In genomic region chr1:134061915-134062314, GRCm38 (mm10) we compare ENCODE assay signal across 9 mouse cellular contexts. TPM values are rescaled to one million over a fixed set of nuclear protein-coding genes. Genes with fewer than 3 reads are reported as not detected.
DNase-seq lines count a peak whose midpoint lies in the region; ATAC-seq and TF ChIP-seq lines count a peak whose summit lies in the region.
"Had no signal": no experiment of that assay in that cellular context is flagged by ENCODE, and none has a peak within 500 bp of the region (broad histone marks: within the 10 kb centered on the region; RNA-seq: fewer than 3 reads in every experiment).

No protein-coding gene starts in this region.

- H3K27me3 ChIP-seq in spleen, adult 2 months (ENCODE audit: control insufficient read depth, insufficient read depth, low read length) = no peaks in the 10 kb centered on the region
- H3K27me3 ChIP-seq in liver, embryonic 12.5 days (replicated peaks) = peaks cover 54% of the 10 kb centered on the region
- no peaks in the 10 kb centered on the region for H3K27me3 ChIP-seq in stomach, postnatal 0 days (ENCODE audit: control insufficient read depth, insufficient read depth, low read length)

- peak overlapping the region; percentile 86 for H3K4me2 ChIP-seq in liver, embryonic 12.5 days
- 0 out of 2 replicates have a peak overlapping the region, but pooled peaks have one; percentile 65 for H3K4me2 ChIP-seq in stomach, postnatal 0 days (replicated peaks; ENCODE audit: low read depth)

- no peaks in the 10 kb centered on the region for H3K36me3 ChIP-seq in spleen, adult 2 months (ENCODE audit: control insufficient read depth, insufficient read depth, low read length)
- H3K36me3 ChIP-seq in liver, embryonic 12.5 days = no peaks in the 10 kb centered on the region
- no peaks in the 10 kb centered on the region for H3K36me3 ChIP-seq in stomach, postnatal 0 days (ENCODE audit: control insufficient read depth, insufficient read depth, low read length)

- peak overlapping the region; percentile 97 for H3K27ac ChIP-seq in gastrocnemius, adult 2 months
- H3K27ac ChIP-seq in spleen, adult 2 months (ENCODE audit: insufficient read depth, low read length) = peak overlapping the region; percentile 99
- H3K27ac ChIP-seq in liver, embryonic 12.5 days = no peak overlapping the region
- H3K27ac ChIP-seq in stomach, postnatal 0 days (replicated peaks) = peak overlapping the region; percentile 99

- no peak for ATAC-seq in liver, embryonic 12.5 days
- ATAC-seq in stomach, postnatal 0 days (ENCODE audit: low FRiP score, low TSS enrichment) = no peak

- no peak for DNase-seq in gastrocnemius, adult 2 months
- no peak for DNase-seq in gastrocnemius, postnatal 36 days
- DNase-seq in spleen, adult 2 months (ENCODE audit: low read depth in 1 of 2, low spot score in 2 of 2) = no peak
- DNase-seq in spleen, postnatal 4 days (ENCODE audit: low spot score in 2 of 2) = no peak
- no peak for DNase-seq in stomach, postnatal 0 days (ENCODE audit: low spot score)
- DNase-seq in layer of hippocampus, postnatal 25 days (ENCODE audit: extremely low spot score in 1 of 2, low spot score in 1 of 2) = no peak
- DNase-seq in cerebellum, adult 11-12 months = no peak

- no peak for TF ChIP-seq CTCF in gastrocnemius, adult 2 months (IDR thresholded peaks at IDR 0.05)
- TF ChIP-seq CTCF in spleen, adult 2 months (IDR thresholded peaks at IDR 0.05; ENCODE audit: extremely low read depth, insufficient read depth, insufficient read length, insufficient replicate concordance) = no peak
- no peak for TF ChIP-seq CTCF in stomach, postnatal 0 days (IDR thresholded peaks at IDR 0.05; ENCODE audit: low read depth)

- 70% methylated on average over 3 of the region's 3 CpGs for WGBS in spleen, adult 2 months
- WGBS in liver, embryonic 12.5 days (ENCODE audit: insufficient replicate concordance) = 70% methylated on average over 3 of the region's 3 CpGs
- WGBS in stomach, postnatal 0 days = 57% methylated on average over 3 of the region's 3 CpGs

- intact Hi-C loops in gastrocnemius, adult 2 months (cut with DNase I) = loop anchor here (2.0 to 5.0 kb wide), 2 partner anchors 17 to 270 kb away; partner anchors contain the start of genes Btg2 and Ppfia4
- intact Hi-C loops in gastrocnemius, postnatal 36 days (cut with DNase I) = no loop called here

- no peak for TF ChIP-seq EP300 in stomach, postnatal 0 days (optimal IDR thresholded peaks at IDR 0.05)

- TF ChIP-seq POLR2A in spleen, adult 2 months (IDR thresholded peaks at IDR 0.05; ENCODE audit: low read depth, low read length) = no peak

- H3K9ac ChIP-seq in liver, embryonic 12.5 days = peak overlapping the region; percentile 74
- no peak overlapping the region for H3K9ac ChIP-seq in stomach, postnatal 0 days (ENCODE audit: low read length)

- no peak overlapping the region for H3K4me3 ChIP-seq in gastrocnemius, adult 2 months
- H3K4me3 ChIP-seq in spleen, adult 2 months (ENCODE audit: extremely low read depth, insufficient read depth, insufficient read length) = no peak overlapping the region
- no peak overlapping the region for H3K4me3 ChIP-seq in liver, embryonic 12.5 days
- no peak overlapping the region for H3K4me3 ChIP-seq in stomach, postnatal 0 days (ENCODE audit: low read depth, low read length)

- H3K4me1 ChIP-seq in spleen, adult 2 months (ENCODE audit: control insufficient read depth, insufficient read depth, insufficient read length) = peaks cover 45% of the 10 kb centered on the region
- peaks cover 97% of the 10 kb centered on the region for H3K4me1 ChIP-seq in liver, embryonic 12.5 days
- peaks cover 36% of the 10 kb centered on the region for H3K4me1 ChIP-seq in stomach, postnatal 0 days (replicated peaks; ENCODE audit: control insufficient read depth, insufficient read depth)

- H3K9me3 ChIP-seq in liver, embryonic 12.5 days (replicated peaks) = no peaks in the 10 kb centered on the region
- H3K9me3 ChIP-seq in stomach, postnatal 0 days (ENCODE audit: control insufficient read depth, low read length) = no peaks in the 10 kb centered on the region

RNA-seq across cellular contexts. Expression of gene Btg2, which starts 17.0 kb away (rescaled TPM):
- 10 to 100 TPM; 14.1 to 46.8 TPM for total RNA-seq in gastrocnemius, adult 2 months (2021)
- total RNA-seq in gastrocnemius, postnatal 36 days (2021) = 10 to 100 TPM; 31.5 to 54.9 TPM
- 115 and 123 TPM in 2 replicates for polyA plus RNA-seq in spleen, adult 2 months (2012; rRNA removed)
- 78.2 and 80.8 TPM in 2 replicates for polyA plus RNA-seq in liver, embryonic 12.5 days (2016; fragmentation: Nextera tagmentation; extraction: Ambion mirVana)
- 85.9 and 96.8 TPM in 2 replicates for polyA plus RNA-seq in stomach, postnatal 0 days (2015; fragmentation: Nextera tagmentation; extraction: Ambion mirVana)
- 10 to 100 TPM; 17.0 to 18.1 TPM for total RNA-seq in layer of hippocampus, postnatal 25 days (2021)

RNA-seq across cellular contexts. Expression of gene Fmod, which starts 24.9 kb away (rescaled TPM):
- 100 to 1,000 TPM in 1 of 2 experiments, 10 to 100 TPM in 1; 53.6 to 322 TPM for total RNA-seq in gastrocnemius, adult 2 months (2021)
- 10 to 100 TPM; 80.2 to 86.9 TPM for total RNA-seq in gastrocnemius, postnatal 36 days (2021)
- 10.6 and 12.4 TPM in 2 replicates for polyA plus RNA-seq in spleen, adult 2 months (2012; rRNA removed)
- 2.6 and 3.1 TPM in 2 replicates for polyA plus RNA-seq in liver, embryonic 12.5 days (2016; fragmentation: Nextera tagmentation; extraction: Ambion mirVana)
- 7.9 and 9.0 TPM in 2 replicates for polyA plus RNA-seq in stomach, postnatal 0 days (2015; fragmentation: Nextera tagmentation; extraction: Ambion mirVana)
- total RNA-seq in layer of hippocampus, postnatal 25 days (2021) = 1 to 10 TPM; 3.2 to 5.4 TPM
- total RNA-seq: common myeloid progenitor, adult 5-6 weeks had no signal

RNA-seq across cellular contexts. Expression of gene Chit1, which starts 49.1 kb away (rescaled TPM):
- not detected for total RNA-seq in gastrocnemius, adult 2 months (2021)
- total RNA-seq in gastrocnemius, postnatal 36 days (2021) = not detected
- 0.20 TPM in 1 of 2 replicates, not detected in the other for polyA plus RNA-seq in spleen, adult 2 months (2012; rRNA removed)
- polyA plus RNA-seq in liver, embryonic 12.5 days (2016; fragmentation: Nextera tagmentation; extraction: Ambion mirVana) = 0.07 and 0.12 TPM in 2 replicates
- polyA plus RNA-seq in stomach, postnatal 0 days (2015; fragmentation: Nextera tagmentation; extraction: Ambion mirVana) = 38.5 and 45.1 TPM in 2 replicates
- total RNA-seq in layer of hippocampus, postnatal 25 days (2021) = under 1 TPM in 1 of 2 experiments, not detected in 1; 0.22 TPM

Comparison
In these comparisons a context has a peak if more than half of its experiments do, and no peak if none do; other contexts are left out.
1. RNA of gene Fmod, which starts 24.9 kb away (total RNA-seq): 53.6 to 322 TPM in gastrocnemius, adult 2 months and 80.2 to 86.9 TPM in gastrocnemius, postnatal 36 days; 3.2 to 5.4 TPM in layer of hippocampus, postnatal 25 days; every median in the first group is over 4 times any median in the second.